Mouse (Mus musculus) gastrocnemius, adult 8-10 months (tissue): ENCODE results near the gene Slc43a3. TPM values are rescaled to one million over a fixed set of nuclear protein-coding genes. Genes with fewer than 3 reads are reported as not detected.

Source experiments
- DNase-seq, 2 experiments: peaks; one replicate each; pipeline ENCODE4 v3.0.0; 2022; ENCODE audit warnings: low spot score in 2 of 2
- microRNA-seq: library from miRNA; unstranded; fragments of <30 nt; microRNA quantifications from one replicate; pipeline ENCODE4 v1.2.0, GENCODE M21; 2022
- total RNA-seq, 4 experiments: library from RNA; stranded (reverse); gene quantifications; 2 replicates each; pipeline ENCODE4 v1.2.4; 2022

The Slc43a3 gene
- total RNA-seq, 4 experiments from 2014 or later, result 10.9 to 29.6 (median 17.7) TPM

DNA sequence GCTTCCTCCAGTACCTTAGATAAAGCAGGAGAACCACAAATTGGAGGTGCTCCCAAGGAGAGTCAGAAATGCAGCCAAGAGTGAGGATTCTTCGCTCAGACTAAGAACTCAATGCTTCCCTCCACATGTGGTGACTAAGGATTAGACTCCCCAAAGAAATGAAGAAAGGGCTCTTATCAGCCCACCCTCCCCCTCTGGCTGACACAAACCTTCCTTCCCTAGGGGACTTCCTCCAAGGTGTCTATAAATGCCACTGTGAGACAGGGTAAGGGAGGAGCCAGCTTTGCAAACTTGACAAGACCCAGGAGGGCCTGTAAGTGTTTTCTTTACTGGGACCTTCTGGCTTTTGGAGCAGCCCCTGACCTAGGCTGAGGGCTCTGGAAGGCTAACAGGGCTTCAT, 43.8 kb downstream of the Slc43a3 start, which contains the start of gene Prg2:
Gene Prg2, plus strand, starts transcription at position 274 of the 400 bp plus-strand sequence.
- DNase-seq, result no peak

- no peak for DNase-seq
Observed at GRCm38 (mm10) chr2:84987930-84988329, 51.6 kb downstream of the Slc43a3 start, which contains the start of gene Prg3. Prg3 (plus strand) TSS chr2:84988215.

DNA sequence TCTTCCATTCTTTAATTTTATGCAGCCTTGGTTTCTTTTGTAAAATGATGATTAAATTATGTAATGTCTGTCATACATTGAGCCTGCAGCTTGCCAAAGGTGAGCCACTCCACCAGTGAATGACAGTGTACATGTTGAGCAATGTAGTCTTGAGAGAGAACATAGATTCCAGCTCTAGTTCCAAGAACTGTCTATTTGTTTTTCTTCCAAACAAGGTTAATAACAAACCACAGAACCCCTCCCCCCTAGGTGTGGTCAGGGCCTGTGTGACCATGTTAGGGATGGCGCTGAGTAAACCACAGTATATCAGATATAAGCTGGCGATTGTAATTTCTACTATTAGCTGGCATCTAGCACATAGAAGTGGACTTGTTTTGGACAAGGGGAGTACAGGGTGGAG, 60.0 kb downstream of the Slc43a3 start:
- DNase-seq, result no peak

GRCm38 (mm10) chr2:84999486-85000181, 63.3 kb downstream of the Slc43a3 start:
- no peak for DNase-seq

- no peak for DNase-seq
Observed at GRCm38 (mm10) chr2:85001497-85001896, 65.1 kb downstream of the Slc43a3 start.

GRCm38 (mm10) chr2:85002575-85002974, 66.2 kb downstream of the Slc43a3 start:
- no peak for DNase-seq

DNA sequence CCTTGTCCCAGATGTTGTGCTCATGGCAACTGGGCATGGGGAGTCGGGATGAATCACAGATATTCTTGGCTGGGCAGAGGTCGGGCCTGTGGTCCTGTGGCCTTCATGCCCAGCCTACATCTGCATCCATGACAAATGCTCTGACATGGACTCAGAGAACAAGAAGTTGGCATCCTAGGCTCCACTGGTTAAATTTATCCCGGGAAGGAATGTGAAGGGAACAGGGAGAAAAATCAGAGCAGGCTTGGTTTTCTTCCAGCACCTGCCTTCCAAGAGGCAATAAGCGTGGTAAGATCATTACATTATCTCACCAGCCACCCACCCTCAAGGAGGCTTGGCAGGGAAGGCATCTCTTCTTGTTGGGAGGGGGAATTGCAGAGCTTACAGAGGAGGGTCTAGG, 68.0 kb downstream of the Slc43a3 start:
- no peak for DNase-seq

- DNase-seq, result no peak
Observed at GRCm38 (mm10) chr2:85006600-85006999, 70.2 kb downstream of the Slc43a3 start.

GRCm38 (mm10) chr2:85007729-85008128, 71.3 kb downstream of the Slc43a3 start:
- no peak for DNase-seq

Small RNAs within 50 kb of the gene (microRNA-seq; reads per million reads assigned to microRNA genes)
- not detected for gene Gm24332

Other genes starting within 250 kb of the Slc43a3 start
- gene Zdhhc5, start 221.4 kb upstream of the Slc43a3 start, total RNA-seq, result 100 to 1,000 TPM in 1 of 4 experiments, 10 to 100 TPM in 3; 78.4 to 100 (median 81.7) TPM
- 1 to 10 TPM; 3.7 to 4.3 (median 4.1) TPM for gene Clp1, start 209.2 kb upstream of the Slc43a3 start, total RNA-seq
- under 1 TPM in 3 of 4 experiments, not detected in 1; 0.34 to 0.54 (median 0.54) TPM for gene Ypel4, start 202.5 kb upstream of the Slc43a3 start, total RNA-seq
- under 1 TPM in 1 of 4 experiments, not detected in 3; 0.60 TPM for gene Gm19426, start 192.9 kb upstream of the Slc43a3 start, total RNA-seq
- gene Serping1, start 161.1 kb upstream of the Slc43a3 start, total RNA-seq, result 10 to 100 TPM; 22.0 to 55.1 (median 36.1) TPM
- gene Ube2l6, start 137.8 kb upstream of the Slc43a3 start, total RNA-seq, result 1 to 10 TPM; 1.5 to 3.5 (median 2.3) TPM
- 10 to 100 TPM; 46.3 to 63.9 (median 59.0) TPM for gene Smtnl1, start 113.9 kb upstream of the Slc43a3 start, total RNA-seq
- gene Timm10, start 109.6 kb upstream of the Slc43a3 start, total RNA-seq, result 10 to 100 TPM; 37.9 to 51.4 (median 45.5) TPM
- 10 to 100 TPM in 3 of 4 experiments, 1 to 10 TPM in 1; 8.0 to 28.2 (median 14.4) TPM for gene Slc43a1, start 97.7 kb upstream of the Slc43a3 start, total RNA-seq
- under 1 TPM in 3 of 4 experiments, not detected in 1; 0.19 to 0.62 (median 0.43) TPM for gene Rtn4rl2, start 49.9 kb upstream of the Slc43a3 start, total RNA-seq
- not detected for gene Prg2, start 43.9 kb downstream of the Slc43a3 start, total RNA-seq
- not detected for gene Prg3, start 51.6 kb downstream of the Slc43a3 start, total RNA-seq
- 10 to 100 TPM; 20.2 to 27.0 (median 23.5) TPM for gene Ssrp1, start 100.7 kb downstream of the Slc43a3 start, total RNA-seq
- gene P2rx3, start 100.9 kb downstream of the Slc43a3 start, total RNA-seq, result under 1 TPM; 0.44 to 0.72 (median 0.63) TPM
- 10 to 100 TPM; 17.9 to 27.1 (median 23.5) TPM for gene Tnks1bp1, start 111.4 kb downstream of the Slc43a3 start, total RNA-seq
- 1 to 10 TPM; 1.5 to 5.4 (median 2.6) TPM for gene Aplnr, start 199.6 kb downstream of the Slc43a3 start, total RNA-seq